Mouse (Mus musculus): ENCODE data around the gene Pde4b. TPM values are rescaled to one million over a fixed set of nuclear protein-coding genes. Genes with fewer than 3 reads are reported as not detected.
"Not testable (repeated sequence)": the region's sequence is repeated elsewhere in the genome, so short reads cannot be mapped to it uniquely, and the experiment has no call there.

Gene Pde4b
- polyA plus RNA-seq (2012; fragmentation: generic; extraction: Trizol) = 6.7 TPM

DNA sequence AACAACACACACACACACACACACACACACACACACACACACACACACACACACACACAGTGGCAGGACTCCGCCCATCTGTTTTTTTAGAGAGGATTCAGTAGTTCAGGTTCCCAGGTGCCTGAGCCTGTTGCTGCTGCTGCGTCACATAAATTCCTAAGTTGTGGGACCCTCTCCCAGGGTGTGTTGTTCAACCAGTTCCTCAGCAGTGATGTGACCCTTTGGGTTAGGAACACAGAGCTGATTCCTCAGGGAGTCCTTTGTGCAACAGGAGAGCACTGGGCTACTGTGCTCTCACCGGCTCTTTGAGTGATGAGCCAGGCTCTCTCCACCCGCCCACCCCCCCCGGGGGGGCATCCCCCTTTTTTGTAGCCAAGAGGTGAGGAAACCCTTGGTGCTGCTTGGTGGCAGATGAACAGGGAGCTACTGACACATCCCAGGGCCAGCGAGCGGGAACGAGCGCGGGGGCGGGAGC lies at the start of gene Pde4b:
Pde4b (plus strand) TSS at position 453 of the 475 bp plus-strand sequence.
- Histone ChIP-seq H3K4me3 (no peak within 1 kb of the TSS), H3K4me2 (ENCODE audit: low read depth) (no peak within 1 kb of the TSS), H3K36me3 (ENCODE audit: control insufficient read depth, insufficient read depth) (no peaks in the 10 kb centered on the region), H3ac (ENCODE audit: control insufficient read depth, insufficient read length) (no peak within 1 kb of the TSS), H3K27me3 (ENCODE audit: control insufficient read depth, insufficient read depth, insufficient read length) (peaks cover 21% of the 10 kb centered on the region), H3K79me2 (ENCODE audit: control insufficient read depth, insufficient read depth) (no peaks in the 10 kb centered on the region)
- no peak for TF ChIP-seq MAX (IDR thresholded peaks at IDR 0.05; ENCODE audit: low read depth)
- no peak for TF ChIP-seq MYOD1 (IDR thresholded peaks at IDR 0.05; ENCODE audit: control insufficient read depth in 1 of 3, insufficient read length in 2 of 3, low read depth in 2 of 3)
- no peak for TF ChIP-seq USF1 (IDR thresholded peaks at IDR 0.05; ENCODE audit: low read depth)
- no peak for TF ChIP-seq POLR2AphosphoS2 (IDR thresholded peaks at IDR 0.05; ENCODE audit: insufficient read length, low read depth)
- no peak for TF ChIP-seq REST (IDR thresholded peaks at IDR 0.05; ENCODE audit: insufficient read depth, insufficient read length)
- no peak for TF ChIP-seq TCF12 (IDR thresholded peaks at IDR 0.05; ENCODE audit: insufficient read depth, poor library complexity, severe bottlenecking)
- no peak for TF ChIP-seq E2F4 (IDR thresholded peaks at IDR 0.05; ENCODE audit: insufficient read depth)
- TF ChIP-seq POLR2A (IDR thresholded peaks at IDR 0.05; ENCODE audit: insufficient read length, low read depth) = no peak
- no peak for TF ChIP-seq SRF (IDR thresholded peaks at IDR 0.05; ENCODE audit: control insufficient read depth, insufficient read length, low read depth)
- TF ChIP-seq CEBPB (IDR thresholded peaks at IDR 0.05; ENCODE audit: insufficient read depth, poor library complexity, severe bottlenecking) = no peak
- TF ChIP-seq MYOG (IDR thresholded peaks at IDR 0.05; ENCODE audit: control insufficient read depth in 1 of 3, insufficient read depth in 1 of 3, insufficient read length in 2 of 3, low read depth in 2 of 3) = no peak
- TF ChIP-seq TCF3 (IDR thresholded peaks at IDR 0.05; ENCODE audit: insufficient read length, low read depth) = no peak

DNA sequence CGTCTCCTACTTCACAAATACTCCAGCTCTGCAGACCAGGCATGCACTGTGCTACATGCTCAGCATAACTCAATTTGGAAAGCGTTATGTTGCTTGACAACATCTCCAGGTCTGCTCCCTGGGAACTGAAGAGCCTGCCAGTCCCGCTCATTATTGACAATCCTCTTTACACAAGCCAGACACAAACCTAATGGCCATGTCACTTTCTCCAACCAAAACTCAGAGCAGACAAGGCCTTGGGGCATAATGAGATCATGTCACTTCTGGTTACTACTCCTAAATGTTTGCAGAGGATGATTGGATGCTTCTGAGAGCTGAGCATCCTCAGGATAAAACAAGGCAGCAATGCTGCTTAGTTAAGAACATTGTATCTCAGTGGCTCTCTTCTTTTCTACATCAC lies 47.2 kb upstream of the Pde4b start:
- Histone ChIP-seq H3K4me3 (no peak overlapping the region), H3ac (ENCODE audit: control insufficient read depth, insufficient read length) (no peak overlapping the region), H3K4me2 (ENCODE audit: low read depth) (no peak overlapping the region), H3K27me3 (ENCODE audit: control insufficient read depth, insufficient read depth, insufficient read length) (no peaks in the 10 kb centered on the region), H3K36me3 (ENCODE audit: control insufficient read depth, insufficient read depth) (no peaks in the 10 kb centered on the region), H3K79me2 (ENCODE audit: control insufficient read depth, insufficient read depth) (no peaks in the 10 kb centered on the region)
- TF ChIP-seq MAX (IDR thresholded peaks at IDR 0.05; ENCODE audit: low read depth) = no peak
- no peak for TF ChIP-seq USF1 (IDR thresholded peaks at IDR 0.05; ENCODE audit: low read depth)
- TF ChIP-seq TCF3 (IDR thresholded peaks at IDR 0.05; ENCODE audit: insufficient read length, low read depth) = no peak
- no peak for TF ChIP-seq E2F4 (IDR thresholded peaks at IDR 0.05; ENCODE audit: insufficient read depth)
- no peak for TF ChIP-seq MYOD1 (IDR thresholded peaks at IDR 0.05; ENCODE audit: control insufficient read depth in 1 of 3, insufficient read length in 2 of 3, low read depth in 2 of 3)
- no peak for TF ChIP-seq POLR2AphosphoS2 (IDR thresholded peaks at IDR 0.05; ENCODE audit: insufficient read length, low read depth)
- no peak for TF ChIP-seq REST (IDR thresholded peaks at IDR 0.05; ENCODE audit: insufficient read depth, insufficient read length)
- TF ChIP-seq TCF12 (IDR thresholded peaks at IDR 0.05; ENCODE audit: insufficient read depth, poor library complexity, severe bottlenecking) = no peak
- TF ChIP-seq MYOG (IDR thresholded peaks at IDR 0.05; ENCODE audit: control insufficient read depth in 1 of 3, insufficient read depth in 1 of 3, insufficient read length in 2 of 3, low read depth in 2 of 3) = no peak
- no peak for TF ChIP-seq SRF (IDR thresholded peaks at IDR 0.05; ENCODE audit: control insufficient read depth, insufficient read length, low read depth)
- no peak for TF ChIP-seq POLR2A (IDR thresholded peaks at IDR 0.05; ENCODE audit: insufficient read length, low read depth)
- TF ChIP-seq CEBPB (IDR thresholded peaks at IDR 0.05; ENCODE audit: insufficient read depth, poor library complexity, severe bottlenecking) = no peak

DNA sequence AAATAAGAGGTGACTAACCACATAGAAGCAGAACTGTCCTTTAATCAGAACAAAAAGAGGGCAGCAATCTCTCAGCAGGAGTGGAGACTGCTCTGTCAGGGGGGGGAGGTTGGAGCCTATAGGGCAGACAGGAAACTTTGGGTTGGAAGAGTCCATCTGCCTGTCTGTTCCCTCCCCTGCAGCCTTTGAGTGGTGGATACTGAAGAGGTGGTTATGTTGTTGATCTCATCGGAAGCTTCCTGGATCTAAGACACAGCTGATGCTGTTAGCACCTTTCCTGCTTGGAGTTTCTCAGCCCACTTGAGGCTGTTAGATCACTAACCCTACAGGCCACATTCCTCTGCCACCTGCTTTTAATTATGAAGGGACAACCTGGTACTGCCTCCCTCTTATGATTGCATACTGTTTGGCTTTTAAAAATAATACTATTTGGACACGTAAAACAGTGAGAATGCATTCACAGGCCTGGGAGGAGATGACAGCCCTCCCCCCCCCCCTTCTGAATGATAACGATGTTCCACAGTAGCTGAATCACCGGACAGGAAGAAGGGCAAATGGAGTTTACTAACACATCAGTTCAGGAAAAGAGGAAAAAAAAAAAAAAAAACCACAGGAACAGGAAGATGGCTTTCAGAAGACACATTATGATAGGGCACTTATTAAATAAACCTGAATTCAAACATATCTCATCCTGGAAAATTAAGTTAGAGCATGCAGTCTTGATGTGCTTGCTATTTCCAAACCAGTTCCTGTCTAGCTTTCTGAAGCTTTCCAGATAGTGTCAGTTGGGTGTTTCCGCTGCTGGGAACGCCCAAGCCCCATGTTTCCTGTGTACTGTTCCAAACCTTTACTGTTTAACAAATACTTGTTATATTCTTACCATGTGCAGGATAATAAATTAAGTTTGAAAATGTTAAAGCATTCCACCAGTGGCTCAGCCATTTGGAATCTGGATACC lies 41.9 kb upstream of the Pde4b start:
- no peak overlapping the region for H3K4me2 ChIP-seq (ENCODE audit: low read depth)
- no peaks in the 10 kb centered on the region for H3K36me3 ChIP-seq (ENCODE audit: control insufficient read depth, insufficient read depth)
- TF ChIP-seq POLR2AphosphoS2 (IDR thresholded peaks at IDR 0.05; ENCODE audit: insufficient read length, low read depth) = no peak
- no peak for TF ChIP-seq TCF12 (IDR thresholded peaks at IDR 0.05; ENCODE audit: insufficient read depth, poor library complexity, severe bottlenecking)
- no peak overlapping the region for H3ac ChIP-seq (ENCODE audit: control insufficient read depth, insufficient read length)
- no peak overlapping the region for H3K4me3 ChIP-seq
- no peaks in the 10 kb centered on the region for H3K79me2 ChIP-seq (ENCODE audit: control insufficient read depth, insufficient read depth)
- no peaks in the 10 kb centered on the region for H3K27me3 ChIP-seq (ENCODE audit: control insufficient read depth, insufficient read depth, insufficient read length)

DNA sequence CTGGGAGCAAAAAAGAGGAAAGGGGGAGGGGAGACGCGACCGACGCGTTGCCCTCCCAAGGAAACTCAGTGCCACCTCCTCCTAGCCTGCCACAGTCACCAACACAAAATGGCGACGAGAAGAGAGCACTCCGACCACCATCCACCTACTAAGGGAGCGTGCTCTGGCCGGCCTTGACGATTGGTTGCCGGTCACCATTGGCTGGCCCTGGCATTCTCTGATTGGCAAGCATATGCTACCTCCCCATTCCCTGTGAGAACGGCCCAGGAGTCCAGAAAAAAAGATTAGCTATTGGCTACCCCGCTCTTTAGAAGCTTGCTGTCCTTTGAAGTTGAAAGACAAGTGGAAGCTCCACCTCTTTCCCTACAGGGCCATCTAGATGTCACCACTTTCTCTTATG lies 38.0 kb upstream of the Pde4b start:
- not testable (repeated sequence) for H3K36me3 ChIP-seq (ENCODE audit: control insufficient read depth, insufficient read depth); H3K4me2 ChIP-seq (ENCODE audit: low read depth); H3K4me3 ChIP-seq; H3ac ChIP-seq (ENCODE audit: control insufficient read depth, insufficient read length); H3K79me2 ChIP-seq (ENCODE audit: control insufficient read depth, insufficient read depth); H3K27me3 ChIP-seq (ENCODE audit: control insufficient read depth, insufficient read depth, insufficient read length)

DNA sequence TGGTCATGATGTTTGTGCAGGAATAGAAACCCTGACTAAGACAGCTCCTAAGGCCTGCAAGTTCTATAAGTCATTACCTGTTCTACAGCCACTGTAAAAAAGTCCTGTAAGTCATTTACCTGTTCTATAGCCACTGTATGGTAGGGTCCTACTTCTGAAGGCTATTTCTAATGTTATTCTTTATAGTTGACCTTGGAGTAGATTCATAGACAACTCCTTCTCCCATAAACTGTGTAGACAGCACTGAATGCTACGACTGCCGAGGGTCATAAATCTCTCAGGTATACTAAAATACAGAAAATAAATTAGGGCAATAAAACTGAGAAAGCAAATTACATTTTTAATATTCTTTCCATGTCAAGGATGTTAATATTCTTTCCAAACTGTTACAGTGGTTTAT lies 26.0 kb upstream of the Pde4b start:
- no peaks in the 10 kb centered on the region for H3K36me3 ChIP-seq (ENCODE audit: control insufficient read depth, insufficient read depth)
- H3ac ChIP-seq (ENCODE audit: control insufficient read depth, insufficient read length) = no peak overlapping the region
- H3K4me2 ChIP-seq (ENCODE audit: low read depth) = no peak overlapping the region
- no peak overlapping the region for H3K4me3 ChIP-seq
- no peaks in the 10 kb centered on the region for H3K79me2 ChIP-seq (ENCODE audit: control insufficient read depth, insufficient read depth)
- TF ChIP-seq REST (IDR thresholded peaks at IDR 0.05; ENCODE audit: insufficient read depth, insufficient read length) (no peak), SRF (IDR thresholded peaks at IDR 0.05; ENCODE audit: control insufficient read depth, insufficient read length, low read depth) (no peak), MAX (IDR thresholded peaks at IDR 0.05; ENCODE audit: low read depth) (no peak), TCF12 (IDR thresholded peaks at IDR 0.05; ENCODE audit: insufficient read depth, poor library complexity, severe bottlenecking) (no peak), CEBPB (IDR thresholded peaks at IDR 0.05; ENCODE audit: insufficient read depth, poor library complexity, severe bottlenecking) (no peak), TCF3 (IDR thresholded peaks at IDR 0.05; ENCODE audit: insufficient read length, low read depth) (no peak), E2F4 (IDR thresholded peaks at IDR 0.05; ENCODE audit: insufficient read depth) (no peak), MYOD1 (IDR thresholded peaks at IDR 0.05; ENCODE audit: control insufficient read depth in 1 of 3, insufficient read length in 2 of 3, low read depth in 2 of 3) (no peak), POLR2A (IDR thresholded peaks at IDR 0.05; ENCODE audit: insufficient read length, low read depth) (no peak), POLR2AphosphoS2 (IDR thresholded peaks at IDR 0.05; ENCODE audit: insufficient read length, low read depth) (no peak), USF1 (IDR thresholded peaks at IDR 0.05; ENCODE audit: low read depth) (no peak), MYOG (IDR thresholded peaks at IDR 0.05; ENCODE audit: control insufficient read depth in 1 of 3, insufficient read depth in 1 of 3, insufficient read length in 2 of 3, low read depth in 2 of 3) (no peak)
- H3K27me3 ChIP-seq (ENCODE audit: control insufficient read depth, insufficient read depth, insufficient read length) = no peaks in the 10 kb centered on the region

Data from myocyte (in vitro differentiated cells).